Mouse (Mus musculus) gastrocnemius, adult 8-10 months (tissue): ENCODE measurements around the gene Bicra. TPM values are rescaled to one million over a fixed set of nuclear protein-coding genes. Genes with fewer than 3 reads are reported as not detected.

Source experiments
- DNase-seq, 2 experiments: peaks; one replicate each; pipeline ENCODE4 v3.0.0; 2022; ENCODE audit warnings: low spot score in 2 of 2
- total RNA-seq, 4 experiments: library from RNA; stranded (reverse); gene quantifications; 2 replicates each; pipeline ENCODE4 v1.2.4; 2022

Bicra gene
- total RNA-seq, 4 experiments from 2014 or later, result 3.7 to 6.8 (median 5.6) TPM

DNA sequence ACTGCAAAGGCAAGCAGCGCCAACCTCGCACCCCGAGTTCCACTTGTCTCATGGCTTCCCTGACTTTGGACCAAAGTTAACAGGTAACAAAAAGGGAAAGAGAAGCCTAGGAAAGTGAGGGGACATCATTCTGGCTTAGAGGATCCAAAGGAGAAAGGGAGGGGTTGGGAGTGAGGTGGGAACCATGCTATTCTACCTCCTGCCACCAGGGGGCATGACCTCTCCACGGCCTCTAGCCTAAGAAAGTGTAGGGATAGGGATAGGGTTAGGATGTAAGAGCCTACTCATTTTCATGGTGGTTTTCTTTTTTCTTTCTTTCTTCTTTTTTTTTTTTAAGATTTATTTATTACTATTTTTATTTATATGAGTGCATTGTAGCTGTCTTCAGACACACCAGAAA lies 71.8 kb downstream of the Bicra start:
- no peak for DNase-seq

DNA sequence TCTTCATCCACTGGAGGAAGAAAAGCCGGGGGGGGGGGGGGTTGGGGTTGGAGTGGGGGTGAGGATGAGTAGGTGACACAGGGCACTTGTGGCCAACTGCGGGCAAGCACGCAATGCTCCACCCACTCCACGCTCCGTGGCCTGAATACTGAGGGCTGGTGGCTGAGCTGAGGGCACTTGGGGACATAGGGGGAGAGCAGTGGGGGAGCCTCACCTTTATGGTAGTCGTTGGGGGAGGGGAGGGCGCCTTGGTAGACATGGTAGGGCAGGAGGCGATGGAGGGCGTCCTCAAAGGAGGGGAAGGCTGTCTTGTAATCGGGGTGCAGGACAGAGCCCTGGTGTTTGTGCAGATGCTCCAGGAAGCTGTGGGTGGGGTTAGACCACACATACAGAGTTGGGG lies 72.3 kb downstream of the Bicra start:
- DNase-seq, result no peak

DNA sequence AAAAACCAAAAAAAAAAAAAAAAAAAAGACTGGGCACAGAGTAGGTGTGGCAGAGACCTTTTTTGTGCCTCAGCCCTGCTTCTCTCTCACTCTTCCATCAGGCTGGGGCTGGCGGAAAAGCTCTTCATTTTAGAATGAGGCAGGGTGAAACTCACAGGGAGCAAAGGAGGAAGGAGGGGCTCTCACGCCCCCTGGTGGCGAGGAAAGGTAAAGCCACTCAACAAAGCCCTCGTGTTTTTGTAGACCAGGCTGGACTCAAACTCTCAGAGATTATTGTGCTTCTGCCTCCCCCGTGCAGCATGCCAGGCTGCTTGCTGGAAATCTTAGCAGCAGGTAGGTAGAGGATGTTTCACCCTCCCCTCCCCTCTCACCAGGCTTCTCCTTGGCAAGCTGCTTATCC lies 73.0 kb downstream of the Bicra start:
- DNase-seq, result peak in 1 of 2 experiments; percentile 53

DNA sequence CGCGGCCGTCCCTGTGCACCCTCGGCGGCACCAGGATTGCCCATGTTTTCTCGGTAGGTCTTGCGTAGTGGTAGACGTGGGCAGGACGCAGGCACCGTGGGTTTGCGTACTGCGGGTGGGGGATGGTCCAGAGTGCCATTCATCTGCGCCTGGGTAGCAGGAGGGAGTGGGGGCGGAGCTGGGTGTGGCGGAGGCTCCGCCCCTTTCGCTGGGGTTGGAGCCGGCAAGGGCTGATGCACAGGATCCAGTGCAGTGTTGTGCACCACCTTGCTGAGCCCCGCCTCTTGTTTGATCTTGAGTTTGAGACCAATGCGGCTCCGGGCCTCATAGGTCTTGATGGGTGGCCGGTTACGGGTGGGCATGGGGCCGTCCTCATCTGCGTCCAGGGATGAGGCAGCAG lies 75.5 kb downstream of the Bicra start:
- DNase-seq, result no peak

DNA sequence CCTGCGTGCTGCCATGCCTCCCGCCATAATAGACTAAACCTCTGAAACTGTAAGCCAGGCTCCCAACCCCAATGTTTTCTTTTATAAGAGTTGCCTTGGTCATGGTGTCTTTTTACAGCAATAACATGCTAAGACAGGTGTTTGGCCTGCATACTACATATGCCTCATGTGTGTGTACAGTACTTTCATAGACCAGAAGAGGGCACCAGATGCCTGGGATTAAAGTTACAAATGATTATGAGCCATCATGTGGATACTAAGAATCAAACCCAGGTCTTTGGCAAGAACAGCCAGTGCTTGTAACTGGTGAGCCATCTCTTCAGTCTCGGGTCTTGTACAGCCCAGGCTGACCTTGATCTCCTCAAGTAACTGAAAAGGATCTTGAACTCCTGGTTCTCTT lies 78.0 kb downstream of the Bicra start:
- DNase-seq, result no peak

DNA sequence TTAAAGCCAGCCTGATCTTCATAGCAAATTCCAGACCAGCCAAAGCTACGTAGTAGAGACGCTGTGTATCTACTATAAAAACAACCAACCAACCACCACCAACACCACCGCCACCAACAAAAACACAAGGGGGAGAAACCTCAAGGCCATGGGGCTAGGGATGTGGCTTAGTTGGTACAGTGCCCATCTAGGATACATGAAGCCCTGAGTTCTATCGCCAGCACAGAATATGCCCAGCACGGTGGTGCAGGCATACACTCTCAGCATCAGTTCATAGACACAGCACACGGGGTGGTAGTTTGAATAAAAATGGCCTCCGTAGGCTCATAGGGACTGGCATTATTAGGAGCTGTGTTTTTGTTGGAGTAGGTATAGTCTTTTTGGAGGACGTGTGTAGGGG lies 79.4 kb downstream of the Bicra start:
- no peak for DNase-seq

DNA sequence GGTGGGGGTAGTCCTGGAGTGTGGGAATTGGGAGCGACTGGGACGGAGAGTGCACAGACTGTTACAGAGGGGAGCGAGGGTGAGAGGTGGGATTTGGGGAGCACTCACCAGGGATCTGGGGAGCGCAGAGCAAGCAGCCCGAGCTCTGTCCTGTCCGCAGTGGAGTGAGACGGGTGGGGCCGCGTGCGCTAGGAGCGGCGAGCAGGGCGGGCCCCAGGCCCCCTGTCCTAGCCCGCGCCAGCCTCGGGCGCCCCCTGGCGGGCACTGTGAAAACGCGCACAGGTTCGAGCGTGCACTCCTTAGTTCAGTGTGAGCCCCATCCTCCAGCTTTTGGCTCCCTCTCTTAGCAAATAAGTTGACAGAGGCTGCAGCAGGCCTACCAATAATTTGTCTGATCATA lies 80.4 kb downstream of the Bicra start, which contains the start of gene Ehd2:
TSS of gene Ehd2 (minus strand) at position 256 of the 400 bp plus-strand sequence.
- DNase-seq, result peak; percentile 59 to 77

DNA sequence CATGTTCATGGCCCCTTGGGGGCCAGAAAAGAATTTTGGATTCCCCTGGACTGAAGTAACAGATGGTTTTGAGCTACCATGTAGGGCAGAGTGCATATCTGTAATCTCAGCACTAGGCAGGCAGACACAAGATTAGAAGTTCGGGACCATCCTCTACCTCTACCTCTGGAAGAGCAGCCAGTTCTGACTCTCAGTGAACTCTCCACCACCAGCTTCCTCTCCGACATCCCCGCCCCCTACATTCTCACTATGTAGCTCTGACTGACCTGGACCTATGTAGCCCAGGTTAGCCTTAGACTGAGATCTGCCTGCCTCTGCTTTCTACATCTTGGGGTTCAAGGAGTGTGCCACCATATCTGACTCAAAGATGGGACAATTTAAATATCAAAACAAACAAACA lies 81.2 kb downstream of the Bicra start:
- no peak for DNase-seq

DNA sequence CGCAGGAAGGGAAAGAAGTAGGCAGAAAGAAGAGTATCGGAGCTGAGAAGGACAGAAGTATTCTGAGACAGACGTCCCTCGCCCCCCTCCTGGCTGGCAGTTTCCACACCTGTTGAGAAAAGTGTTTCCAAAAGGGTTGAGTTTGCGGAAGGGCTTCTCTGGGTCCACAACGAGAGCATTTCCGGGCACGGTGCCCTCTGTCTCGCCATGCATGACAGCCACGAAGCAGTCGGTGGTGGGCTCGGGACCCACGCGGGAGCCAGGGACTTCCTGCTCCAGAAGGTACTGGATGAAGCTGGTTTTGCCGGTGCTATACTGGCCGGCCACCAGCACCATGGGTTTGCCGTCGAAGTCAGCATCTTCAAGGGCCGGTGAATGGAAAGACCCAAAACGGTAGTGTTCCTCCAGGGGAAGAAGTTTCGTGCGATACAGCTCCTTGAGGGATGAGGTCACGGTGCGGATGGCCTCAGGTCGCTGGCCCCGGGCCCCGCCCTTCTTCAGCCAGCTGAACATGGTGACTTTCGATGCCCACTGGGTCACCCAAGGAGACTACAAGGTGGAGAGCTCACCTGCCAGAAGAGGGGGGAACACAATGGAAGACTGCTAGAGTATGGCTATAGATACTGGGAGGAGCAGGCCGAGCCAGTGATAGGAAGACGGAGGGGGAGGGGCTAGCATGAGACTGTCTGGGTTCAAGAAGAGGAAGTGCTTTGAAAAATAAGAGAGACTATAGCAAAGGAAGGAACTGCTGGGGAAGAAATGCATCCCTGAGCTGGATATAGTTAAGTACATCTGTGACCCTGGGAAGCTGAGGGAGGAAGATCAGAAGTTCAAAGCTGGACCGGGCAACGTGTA lies 83.7 kb downstream of the Bicra start:
- no peak for DNase-seq

DNA sequence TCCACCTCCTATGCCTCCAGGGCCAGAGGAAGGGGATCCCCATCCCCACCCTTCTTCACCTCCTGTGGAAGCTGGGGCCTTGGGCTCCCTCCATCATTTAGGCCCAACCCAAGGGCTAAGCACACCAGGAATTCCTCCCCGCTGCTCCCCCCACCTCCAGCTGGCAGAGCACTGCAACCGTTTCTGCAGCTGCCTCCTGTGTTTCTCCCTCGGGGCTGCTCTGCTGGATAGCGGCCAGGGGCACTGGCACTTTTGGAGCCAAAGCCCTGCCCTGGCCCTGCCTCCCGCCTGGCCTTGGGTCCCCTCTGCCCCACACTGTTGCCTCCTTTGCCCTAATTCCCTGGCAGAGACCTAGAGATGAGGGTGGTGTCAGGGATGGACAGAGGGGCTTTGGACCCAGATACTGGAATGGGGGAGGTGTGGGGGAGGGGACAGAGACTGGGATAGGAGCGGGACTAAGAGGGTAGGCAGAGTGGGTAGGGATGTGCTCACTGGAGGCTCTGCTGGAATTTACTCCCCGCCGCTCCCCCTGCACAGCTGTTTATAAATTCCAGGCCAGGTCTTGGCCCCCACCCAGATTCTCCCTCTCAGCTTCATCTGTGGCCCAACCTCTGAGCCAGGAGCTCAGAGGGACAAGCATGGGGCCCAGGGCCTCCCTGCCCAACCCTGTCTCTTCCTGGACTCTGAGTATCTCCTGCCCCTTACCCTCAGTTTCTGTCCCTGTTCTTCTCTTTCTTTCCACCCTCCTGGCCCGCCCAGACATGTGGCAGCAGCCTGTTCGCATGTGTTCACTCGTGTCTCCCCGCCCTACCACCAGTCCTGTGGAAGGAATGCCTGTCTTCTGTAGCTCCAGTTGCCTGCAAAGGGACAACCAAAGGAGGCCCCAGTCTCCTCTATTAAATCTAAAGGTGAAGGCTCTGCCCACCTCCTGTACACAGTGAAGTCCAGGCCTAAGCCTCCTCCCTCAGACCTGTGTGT lies 85.1 kb downstream of the Bicra start:
- DNase-seq, result peak; percentile 86 to 90

DNA sequence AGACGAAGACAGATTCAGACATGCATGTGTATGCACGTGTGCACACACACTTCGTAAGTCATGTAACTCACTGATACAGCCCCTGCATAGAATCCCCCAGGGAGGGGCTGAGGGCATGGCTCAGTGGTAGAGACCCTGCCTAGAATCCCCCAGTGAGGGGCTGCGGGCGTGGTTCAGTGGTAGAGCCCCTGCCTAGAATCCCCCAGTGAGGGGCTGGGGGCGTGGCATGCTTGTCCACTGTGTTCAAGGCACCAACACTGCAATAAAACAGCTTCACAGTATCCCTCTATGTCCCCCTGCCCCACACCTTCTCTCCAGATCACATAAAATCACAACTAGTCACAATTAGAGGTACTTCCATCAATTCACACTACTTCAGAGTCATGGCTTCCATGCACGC lies 85.9 kb downstream of the Bicra start:
- DNase-seq, result no peak

DNA sequence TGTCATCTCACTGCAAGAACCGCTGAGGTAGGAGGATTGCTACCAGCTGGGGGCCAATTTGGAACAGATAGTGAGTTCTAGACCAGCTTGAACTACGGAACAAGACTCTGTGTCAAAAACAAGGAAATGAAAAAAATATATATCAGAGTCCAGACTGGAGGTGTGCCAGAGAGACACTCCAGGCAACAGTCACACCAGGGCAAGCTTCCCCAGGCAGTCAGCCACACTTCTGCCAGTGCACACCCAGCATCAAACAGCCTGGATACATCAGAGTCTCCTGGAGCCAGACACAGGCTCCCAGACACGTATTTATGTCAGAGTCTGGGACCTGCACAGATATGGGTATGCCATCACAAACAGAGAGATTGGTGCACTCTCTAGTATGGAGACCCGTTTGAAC lies 86.5 kb downstream of the Bicra start:
- DNase-seq, result no peak

DNA sequence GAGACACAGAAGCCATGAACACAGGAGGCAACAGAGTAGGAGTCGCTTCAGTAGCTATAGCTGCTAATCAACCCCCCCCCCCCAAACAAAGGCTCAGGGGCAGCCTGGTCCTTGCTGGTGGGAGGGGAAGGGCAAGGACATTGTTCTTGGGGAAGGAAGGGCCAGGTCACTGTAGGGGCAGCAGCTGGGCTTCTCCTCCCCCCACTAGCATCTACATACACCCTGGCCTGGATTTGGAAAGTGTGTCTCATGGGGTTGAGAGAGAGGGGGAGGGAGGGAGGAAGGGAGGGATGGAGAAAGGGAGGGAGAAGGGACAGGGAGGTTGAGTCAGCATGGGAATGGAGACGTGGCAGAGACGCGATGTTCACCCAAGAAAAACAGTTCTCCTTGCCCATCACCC lies 87.0 kb downstream of the Bicra start:
- DNase-seq, result no peak

DNA sequence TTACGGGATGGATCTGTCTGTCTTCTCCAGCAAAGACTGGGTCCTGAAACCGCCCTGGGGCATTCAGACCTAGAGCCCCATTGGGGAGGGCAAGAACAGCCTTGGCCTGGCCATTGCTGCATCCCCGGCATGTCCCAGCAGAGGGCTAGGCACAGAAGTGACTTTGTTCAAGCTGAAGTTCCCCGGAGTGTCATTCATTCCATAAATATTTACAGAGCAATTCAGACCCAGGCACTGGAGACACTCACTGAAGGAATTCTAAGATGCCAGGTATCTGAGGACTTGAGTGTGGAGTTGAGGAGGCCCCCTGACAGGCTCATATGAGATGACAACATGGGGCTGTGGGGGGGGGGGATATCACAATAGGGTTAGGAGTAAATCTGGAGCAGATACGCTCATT lies 91.6 kb downstream of the Bicra start:
- DNase-seq, result no peak

DNA sequence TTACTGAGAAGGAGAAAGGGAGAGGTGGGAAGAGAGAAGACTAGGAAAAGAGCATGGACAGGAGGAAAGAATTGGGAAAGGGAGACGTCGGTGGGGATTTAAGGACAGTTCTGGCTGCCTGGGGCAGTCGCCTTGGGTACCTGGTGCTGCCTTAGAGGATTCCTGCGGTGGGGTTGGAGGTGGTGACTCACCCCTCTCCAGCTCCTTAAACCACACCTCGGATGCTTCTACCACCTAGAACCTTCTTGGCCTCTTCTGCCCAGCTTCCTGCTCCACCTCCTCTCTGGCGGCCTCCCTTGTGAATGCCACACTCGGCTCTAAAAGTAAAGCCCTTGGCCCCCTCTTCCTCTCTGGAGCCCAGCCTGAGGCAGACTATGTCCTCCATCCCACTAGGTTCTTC lies 92.2 kb downstream of the Bicra start:
- no peak for DNase-seq

DNA sequence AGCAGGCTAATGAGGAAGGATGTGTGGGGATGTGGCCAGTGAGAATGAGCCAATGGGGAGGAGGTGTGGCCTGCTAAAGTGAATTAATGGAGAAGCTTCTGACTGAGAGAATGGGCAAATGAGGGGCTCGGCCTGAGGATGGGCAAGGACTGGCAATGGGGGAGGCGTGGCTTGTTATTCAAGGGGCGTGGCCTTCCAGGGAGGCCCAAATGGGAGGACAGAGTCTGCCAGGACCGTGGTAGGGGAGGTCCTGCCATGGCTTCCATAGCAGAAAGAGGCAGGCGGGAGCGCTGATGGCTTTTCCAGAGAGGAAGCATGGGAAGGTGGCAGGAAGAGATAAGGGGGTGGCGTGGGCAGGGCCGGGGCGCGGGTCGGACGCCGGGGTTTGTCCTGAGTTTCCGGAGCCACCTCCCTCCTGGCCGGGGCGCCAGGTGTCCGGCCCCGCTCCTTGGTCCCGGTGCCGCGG lies 92.7 kb downstream of the Bicra start:
- no peak for DNase-seq

DNA sequence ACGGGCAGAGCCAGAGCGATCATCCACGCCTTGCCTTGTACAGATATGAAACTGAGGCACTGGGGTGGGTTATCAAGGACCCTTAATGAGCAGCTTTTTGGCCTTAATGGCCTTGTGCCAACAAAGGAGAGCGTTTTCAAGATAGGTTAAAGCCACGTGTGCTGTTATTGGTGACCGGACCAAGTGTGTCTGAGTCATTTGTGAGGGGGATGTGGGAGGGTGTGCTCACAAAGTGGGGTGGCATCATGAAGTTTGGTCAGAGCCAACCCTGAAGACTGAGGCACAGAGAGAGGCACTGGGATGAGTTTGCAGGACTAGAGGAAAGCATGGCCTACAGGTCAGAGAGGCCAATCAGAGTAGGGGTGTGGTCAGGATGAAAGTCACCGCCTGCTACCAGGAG lies 93.3 kb downstream of the Bicra start:
- DNase-seq, result no peak

DNA sequence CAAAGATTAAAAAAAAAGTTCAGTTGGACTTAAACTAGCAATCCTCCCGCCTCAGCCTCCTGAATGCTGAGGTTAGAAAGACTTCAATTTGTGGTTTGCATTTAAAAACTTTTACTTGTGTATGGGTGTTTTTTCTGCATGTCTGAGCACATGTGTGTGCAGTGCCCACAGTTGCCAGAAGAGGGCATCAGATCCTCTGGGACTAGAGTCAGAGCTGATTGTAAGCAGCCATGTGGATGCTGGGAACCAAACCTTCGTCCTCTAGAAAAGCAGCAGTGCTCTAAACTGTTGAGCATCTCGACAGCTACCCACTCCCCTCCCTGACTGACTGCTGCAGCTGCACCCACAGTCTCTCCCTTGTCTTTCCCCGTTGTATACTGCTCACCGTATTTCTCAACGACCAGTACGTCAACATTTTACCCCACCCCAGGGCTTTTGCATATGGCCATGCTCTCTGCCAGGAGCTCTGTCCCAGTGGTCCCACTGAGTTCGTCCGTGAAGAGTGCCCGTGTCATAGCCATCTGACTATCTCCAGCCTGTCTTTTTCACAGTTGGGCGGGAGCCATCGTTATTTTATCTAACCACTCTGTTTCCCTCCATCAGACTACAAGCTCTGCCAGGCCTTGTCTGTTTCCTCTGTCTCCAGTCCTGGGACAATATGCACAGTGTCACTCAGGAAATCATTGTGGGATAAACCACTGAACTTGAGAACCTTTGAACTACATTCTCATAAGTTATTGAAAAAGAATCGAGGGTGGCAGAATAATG lies 94.2 kb downstream of the Bicra start:
- no peak for DNase-seq

DNA sequence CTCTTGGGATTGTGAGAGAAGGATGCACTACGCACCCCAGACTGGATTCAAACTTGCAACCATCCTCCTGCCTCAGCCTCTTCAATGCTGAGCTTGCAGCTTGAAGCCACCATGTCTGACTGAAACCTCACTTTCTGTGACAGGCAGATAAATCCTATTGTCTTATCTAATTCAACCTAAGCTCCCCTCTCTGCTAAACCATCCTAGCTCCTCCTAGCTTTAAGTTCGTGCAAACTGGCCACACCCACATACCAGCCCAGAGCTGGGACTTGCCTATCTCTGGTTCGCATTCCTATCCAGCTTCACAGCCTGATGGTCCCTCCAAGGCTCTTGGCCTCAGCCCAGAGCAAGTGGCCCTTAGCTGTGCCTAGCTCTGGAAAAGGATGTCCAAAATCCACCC lies 95.3 kb downstream of the Bicra start:
- DNase-seq, result no peak

DNA sequence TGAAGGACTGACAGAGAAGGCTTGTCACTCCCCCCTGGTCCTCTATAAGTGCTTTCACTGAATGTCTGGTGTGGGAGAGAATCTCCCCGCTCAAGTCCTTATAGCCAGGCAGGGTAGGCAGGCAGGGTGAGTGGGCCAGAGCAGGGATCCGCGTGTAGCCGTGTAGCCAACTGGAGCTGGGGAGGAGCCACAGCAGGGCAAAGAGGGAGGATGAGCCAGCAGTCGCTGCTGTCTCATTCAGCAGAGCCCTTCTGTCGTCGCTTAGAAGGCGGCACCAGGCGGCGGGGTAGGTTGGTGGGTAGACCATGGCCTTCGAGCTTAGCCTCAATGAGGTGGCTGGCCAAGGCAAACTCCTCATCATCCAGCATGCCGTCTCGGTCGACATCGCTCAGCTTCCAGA lies 97.7 kb downstream of the Bicra start:
- DNase-seq, result no peak

DNA sequence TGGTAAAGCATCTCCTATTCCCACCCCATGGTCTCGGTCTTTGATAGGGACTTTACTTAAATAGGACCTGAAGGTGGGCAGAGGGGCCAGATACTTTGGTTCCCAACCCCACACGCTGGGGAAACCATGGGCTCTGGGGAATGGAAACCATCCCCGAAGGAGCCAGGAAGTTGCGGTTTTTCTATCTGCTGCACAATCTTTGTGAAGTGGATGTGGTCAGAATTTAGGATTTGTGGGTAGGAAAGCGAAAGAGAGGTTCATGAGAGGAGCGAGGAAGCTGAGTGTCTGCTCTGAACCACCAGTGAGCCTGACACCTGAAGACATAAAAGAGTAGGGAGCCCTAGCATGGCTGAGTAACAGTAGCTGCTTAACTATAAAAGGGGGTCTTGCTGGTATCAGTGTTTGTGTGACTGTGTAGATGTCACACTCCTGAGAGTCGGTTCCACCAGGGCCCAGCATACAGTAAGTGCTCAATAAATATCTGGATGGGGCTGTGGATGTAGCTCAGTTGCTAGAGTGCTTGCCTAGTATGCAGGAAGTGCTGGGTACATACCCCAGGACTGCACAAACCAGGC lies 98.4 kb downstream of the Bicra start:
- no peak for DNase-seq
